Mouse (Mus musculus): ENCODE measurements around the gene Tmem205. TPM values are rescaled to one million over a fixed set of nuclear protein-coding genes. Genes with fewer than 3 reads are reported as not detected.

Tmem205 gene
- polyA plus RNA-seq, 1 experiment from 2014 or later = 31.1 TPM

- DNase-seq (ENCODE audit: low spot score) = no peak
These were observed 9.8 kb downstream of the Tmem205 start for GRCm38 (mm10) chr9:21917493-21918034.

- DNase-seq (ENCODE audit: low spot score) = no peak
These were observed 10.4 kb downstream of the Tmem205 start for GRCm38 (mm10) chr9:21916851-21917492.

GRCm38 (mm10) chr9:21909474-21910223 is 17.7 kb downstream of the Tmem205 start:
- DNase-seq (ENCODE audit: low spot score) = peak; percentile 22

GRCm38 (mm10) chr9:21908216-21908615 is 19.1 kb downstream of the Tmem205 start:
- peak; percentile 31 for DNase-seq (ENCODE audit: low spot score)

GRCm38 (mm10) chr9:21904031-21904430 is 23.3 kb downstream of the Tmem205 start:
- DNase-seq (ENCODE audit: low spot score) = no peak

- DNase-seq (ENCODE audit: low spot score) = peak; percentile 75
These were observed 26.0 kb downstream of the Tmem205 start for GRCm38 (mm10) chr9:21901223-21901820.

- DNase-seq (ENCODE audit: low spot score) = no peak
These were observed 38.1 kb downstream of the Tmem205 start for GRCm38 (mm10) chr9:21889229-21889628.

GRCm38 (mm10) chr9:21876601-21877000 is 50.8 kb downstream of the Tmem205 start:
- peak; percentile 12 for DNase-seq (ENCODE audit: low spot score)

- no peak for DNase-seq (ENCODE audit: low spot score)
These were observed 55.2 kb downstream of the Tmem205 start for GRCm38 (mm10) chr9:21872204-21872603.

Other genes with a start within 250 kb of the Tmem205 start
- gene Ldlr, start 204.1 kb downstream of the Tmem205 start, polyA plus RNA-seq (2015; fragmentation: Nextera tagmentation; extraction: Ambion mirVana) = 16.9 and 21.8 TPM in 2 replicates
- 136 and 144 TPM in 2 replicates for gene Spc24, start 167.3 kb downstream of the Tmem205 start, polyA plus RNA-seq (2015; fragmentation: Nextera tagmentation; extraction: Ambion mirVana)
- 1.8 and 2.0 TPM in 2 replicates for gene Kank2, start 128.8 kb downstream of the Tmem205 start, polyA plus RNA-seq (2015; fragmentation: Nextera tagmentation; extraction: Ambion mirVana)
- 0.16 TPM in 1 of 2 replicates, not detected in the other for gene Angptl8, start 92.0 kb downstream of the Tmem205 start, polyA plus RNA-seq (2015; fragmentation: Nextera tagmentation; extraction: Ambion mirVana)
- gene Dock6, start 74.9 kb downstream of the Tmem205 start, polyA plus RNA-seq (2015; fragmentation: Nextera tagmentation; extraction: Ambion mirVana) = 5.3 and 5.9 TPM in 2 replicates
- 14.3 and 14.7 TPM in 2 replicates for gene Rab3d, start 9.4 kb downstream of the Tmem205 start, polyA plus RNA-seq (2015; fragmentation: Nextera tagmentation; extraction: Ambion mirVana)
- gene Ccdc159, start 85 bp downstream of the Tmem205 start, polyA plus RNA-seq (2015; fragmentation: Nextera tagmentation; extraction: Ambion mirVana) = 0.24 and 0.40 TPM in 2 replicates
- 0.36 and 0.51 TPM in 2 replicates for gene Plppr2, start 9.5 kb upstream of the Tmem205 start, polyA plus RNA-seq (2015; fragmentation: Nextera tagmentation; extraction: Ambion mirVana)
- 5.3 and 5.9 TPM in 2 replicates for gene Swsap1, start 28.2 kb upstream of the Tmem205 start, polyA plus RNA-seq (2015; fragmentation: Nextera tagmentation; extraction: Ambion mirVana)
- 2.5 and 3.1 TPM in 2 replicates for gene Epor, start 36.0 kb upstream of the Tmem205 start, polyA plus RNA-seq (2015; fragmentation: Nextera tagmentation; extraction: Ambion mirVana)
- gene Rgl3, start 61.9 kb upstream of the Tmem205 start, polyA plus RNA-seq (2015; fragmentation: Nextera tagmentation; extraction: Ambion mirVana) = 2.8 and 3.8 TPM in 2 replicates
- gene Ccdc151, start 75.1 kb upstream of the Tmem205 start, polyA plus RNA-seq (2015; fragmentation: Nextera tagmentation; extraction: Ambion mirVana) = 0.44 and 0.52 TPM in 2 replicates
- 68.5 and 72.8 TPM in 2 replicates for gene Prkcsh, start 75.2 kb upstream of the Tmem205 start, polyA plus RNA-seq (2015; fragmentation: Nextera tagmentation; extraction: Ambion mirVana)
- 0.04 and 0.16 TPM in 2 replicates for gene Elavl3, start 124.5 kb upstream of the Tmem205 start, polyA plus RNA-seq (2015; fragmentation: Nextera tagmentation; extraction: Ambion mirVana)
- not detected in 2 replicates for gene Gm49318, start 143.7 kb upstream of the Tmem205 start, polyA plus RNA-seq (2015; fragmentation: Nextera tagmentation; extraction: Ambion mirVana)
- gene Zfp653, start 143.8 kb upstream of the Tmem205 start, polyA plus RNA-seq (2015; fragmentation: Nextera tagmentation; extraction: Ambion mirVana) = 8.0 and 9.6 TPM in 2 replicates
- 44.7 and 44.8 TPM in 2 replicates for gene Ecsit, start 157.9 kb upstream of the Tmem205 start, polyA plus RNA-seq (2015; fragmentation: Nextera tagmentation; extraction: Ambion mirVana)
- 1.4 and 2.9 TPM in 2 replicates for gene Cnn1, start 171.7 kb upstream of the Tmem205 start, polyA plus RNA-seq (2015; fragmentation: Nextera tagmentation; extraction: Ambion mirVana)
- gene Elof1, start 189.6 kb upstream of the Tmem205 start, polyA plus RNA-seq (2015; fragmentation: Nextera tagmentation; extraction: Ambion mirVana) = 174 and 178 TPM in 2 replicates
- 135 TPM in 2 replicates for gene Acp5, start 208.2 kb upstream of the Tmem205 start, polyA plus RNA-seq (2015; fragmentation: Nextera tagmentation; extraction: Ambion mirVana)
- 105 and 111 TPM in 2 replicates for gene Pigyl, start 229.3 kb upstream of the Tmem205 start, polyA plus RNA-seq (2015; fragmentation: Nextera tagmentation; extraction: Ambion mirVana)

Measured in thymus, postnatal 0 days (tissue).